Mouse (Mus musculus) embryo, embryonic 9.5 days (tissue): Measurements from ENCODE around the gene Mfsd11.
A peak's percentile ranks its signal among the peaks of the same experiment; 100 is the strongest.
"Not testable (repeated sequence)": the region's sequence is repeated elsewhere in the genome, so short reads cannot be mapped to it uniquely, and the experiment has no call there.

ENCODE experiments used
- DNase-seq: peaks from one replicate; pipeline ENCODE4 v3.0.0-alpha.2; 2017; ENCODE audit errors: extremely low spot score

Gene Mfsd11

GRCm38 (mm10) chr11:116882446-116882845 is 30.2 kb downstream of the Mfsd11 start:
- no peak for DNase-seq

DNA sequence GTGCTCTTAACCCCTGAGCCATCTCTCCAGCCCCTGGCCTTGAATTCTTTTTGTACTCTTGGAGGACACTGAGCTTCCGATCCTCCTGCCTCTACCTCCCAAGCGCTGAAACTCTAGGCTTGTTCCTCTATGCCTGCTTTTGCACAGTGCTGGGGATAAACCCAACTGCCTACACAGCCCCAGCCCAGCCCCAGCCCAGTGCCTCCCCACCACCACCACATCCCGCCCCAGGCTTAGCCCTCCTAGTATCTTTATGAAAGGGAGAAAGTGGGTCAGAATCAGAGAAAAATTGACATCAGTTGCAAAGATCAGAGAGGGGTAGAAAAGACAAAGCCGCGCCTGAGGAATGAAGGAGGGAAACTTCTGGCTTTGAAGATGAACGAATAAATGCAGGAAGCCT is 31.8 kb downstream of the Mfsd11 start:
- no peak for DNase-seq

DNA sequence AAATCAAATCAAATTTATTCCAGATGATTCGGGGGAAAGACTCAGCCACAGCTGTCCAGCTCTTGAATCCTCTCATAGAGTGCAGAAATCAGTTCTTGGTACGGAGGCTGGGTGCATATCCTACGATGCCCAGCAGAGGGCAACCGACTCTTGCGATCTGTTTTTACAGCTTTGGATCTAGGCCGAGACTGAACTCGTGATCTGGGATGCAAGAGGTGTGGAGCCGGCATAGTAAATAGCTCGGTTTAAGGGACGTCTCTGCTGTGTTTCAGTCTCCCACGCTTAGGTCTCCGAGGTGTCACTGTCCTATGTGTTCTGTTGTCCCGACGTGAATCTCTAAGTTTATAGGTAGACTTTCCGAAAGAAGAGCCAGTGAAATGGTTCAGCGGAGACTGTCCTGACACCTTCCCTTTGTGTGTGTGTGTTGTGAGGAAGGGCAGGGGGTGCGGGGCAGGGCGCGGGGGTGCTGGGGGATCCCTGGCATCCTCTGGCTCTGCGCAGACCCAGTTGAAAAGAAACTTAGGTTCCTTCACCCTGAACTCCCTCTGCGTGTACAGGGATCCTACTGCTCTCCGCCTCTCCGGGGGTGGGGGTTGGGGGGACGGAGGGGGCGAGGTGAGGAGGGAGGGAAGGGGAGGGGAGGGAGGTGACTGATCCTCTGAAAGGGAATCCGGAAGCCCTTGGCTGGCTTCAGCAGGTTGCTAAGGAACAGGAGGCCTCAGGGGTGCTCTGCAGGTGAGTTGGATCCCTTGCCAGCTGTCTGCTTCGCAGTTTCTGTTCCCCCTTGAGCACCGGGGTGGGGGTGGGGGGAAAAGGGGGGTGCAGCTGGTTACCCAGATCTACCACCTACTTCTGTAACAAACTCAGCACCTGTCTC is 33.3 kb downstream of the Mfsd11 start:
- peak; percentile 84 for DNase-seq

GRCm38 (mm10) chr11:116887136-116887535 is 34.9 kb downstream of the Mfsd11 start:
- no peak for DNase-seq

- no peak for DNase-seq
These were observed 41.5 kb downstream of the Mfsd11 start for GRCm38 (mm10) chr11:116893532-116894442.

GRCm38 (mm10) chr11:116895402-116895801 is 43.2 kb downstream of the Mfsd11 start:
- no peak for DNase-seq

DNA sequence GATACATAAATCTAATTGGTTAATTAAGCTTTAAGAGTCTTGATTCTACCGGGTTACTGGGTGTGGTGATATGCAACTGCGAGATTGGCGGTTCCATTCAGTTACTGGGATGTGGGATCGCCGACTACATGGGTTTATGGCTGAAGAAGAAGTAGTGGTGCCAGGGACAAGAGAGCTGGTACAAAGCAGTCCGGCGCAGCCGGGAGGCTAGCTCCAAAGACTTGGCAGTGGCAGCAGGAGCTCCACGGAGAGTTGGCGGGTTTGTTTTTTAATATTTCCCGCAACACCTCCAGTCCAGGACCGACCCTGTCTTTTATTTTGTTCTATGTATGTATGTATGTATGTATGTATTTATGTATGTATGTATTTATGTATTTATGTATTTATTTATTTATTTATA is 47.0 kb downstream of the Mfsd11 start:
- no peak for DNase-seq

- not testable (repeated sequence) for DNase-seq
These were observed 50.3 kb downstream of the Mfsd11 start for GRCm38 (mm10) chr11:116902588-116902987.

DNA sequence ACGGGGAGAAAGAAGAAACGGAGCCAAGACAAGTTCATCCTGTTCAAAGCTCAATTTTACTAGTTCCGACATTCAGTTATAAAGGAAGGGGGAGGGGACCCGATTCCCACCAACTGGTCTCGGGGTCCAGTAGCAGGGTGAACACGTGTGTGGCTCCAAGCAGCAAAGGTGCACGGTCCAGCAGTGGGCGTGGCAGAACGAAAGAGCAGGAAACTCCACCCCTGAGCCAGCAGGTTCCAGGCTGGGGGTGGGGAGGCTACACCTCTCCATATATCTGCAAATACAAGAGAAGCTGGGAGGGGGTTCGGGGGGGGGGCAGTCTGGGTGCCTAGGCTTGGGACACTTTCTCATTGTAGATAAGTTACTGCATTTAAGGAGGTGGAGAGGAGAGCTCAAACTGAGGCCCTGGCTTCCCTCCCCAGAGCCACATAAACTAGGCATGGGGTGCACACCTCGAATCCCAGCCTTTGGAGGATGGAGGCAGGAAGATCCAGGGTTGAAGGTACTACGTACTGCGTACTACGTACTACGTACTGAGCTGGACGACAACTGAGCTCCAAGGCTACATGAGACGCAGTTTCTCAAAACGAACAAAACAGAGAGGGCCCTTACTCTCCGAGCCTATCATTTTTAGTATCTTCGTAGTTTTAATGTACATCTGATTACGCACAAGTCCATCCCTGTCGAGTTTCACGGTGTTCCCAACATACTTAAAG is 53.7 kb downstream of the Mfsd11 start:
- DNase-seq = no peak

DNA sequence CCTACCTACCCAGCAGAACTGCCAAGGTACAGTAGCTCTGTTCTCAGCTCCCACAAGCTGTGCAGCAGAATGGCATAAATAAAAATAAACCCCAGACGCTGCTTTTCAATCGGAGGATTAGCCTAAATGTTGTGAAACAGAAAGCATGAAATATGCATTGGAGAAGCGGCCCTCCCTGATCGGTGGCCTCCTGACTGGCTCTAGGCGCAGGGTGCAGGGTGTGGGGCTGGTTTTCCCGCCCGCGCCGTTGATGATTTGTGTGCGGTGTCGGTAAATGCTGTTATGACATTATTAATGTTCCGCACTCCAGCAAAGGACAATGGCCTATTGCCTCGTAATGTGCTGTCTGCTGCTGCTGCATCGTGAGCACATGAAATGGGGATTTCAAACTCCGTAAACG is 61.3 kb downstream of the Mfsd11 start:
- no peak for DNase-seq

DNA sequence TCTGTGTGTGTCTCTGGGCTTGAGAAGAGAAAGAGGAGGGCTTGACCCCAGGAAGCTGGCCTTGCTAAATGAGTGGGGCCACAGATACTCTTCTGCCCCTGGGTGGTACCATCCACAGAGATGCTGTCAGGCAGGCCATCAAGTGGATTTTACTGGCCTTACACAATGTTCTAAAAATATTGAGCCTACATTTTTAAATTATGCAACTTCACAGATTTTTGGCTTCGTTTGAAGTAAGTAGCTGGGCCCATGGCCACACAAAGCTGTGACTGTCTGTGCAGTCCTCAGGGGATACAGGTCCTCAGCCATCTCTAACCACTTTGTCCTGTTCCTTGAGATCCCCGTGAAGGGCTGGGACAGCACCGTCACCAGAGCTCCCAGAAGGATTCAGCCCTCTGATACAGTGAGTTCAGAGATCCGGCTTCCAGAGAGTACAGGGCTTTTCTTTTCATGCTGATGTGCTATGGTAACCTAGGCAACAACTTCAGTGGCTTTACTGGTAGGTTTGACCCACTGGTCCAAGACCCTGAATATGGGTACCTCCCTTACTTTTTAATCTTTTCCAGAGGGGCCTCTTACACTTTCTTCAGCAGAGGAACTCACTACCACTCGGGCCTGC is 62.1 kb downstream of the Mfsd11 start:
- DNase-seq = no peak

DNA sequence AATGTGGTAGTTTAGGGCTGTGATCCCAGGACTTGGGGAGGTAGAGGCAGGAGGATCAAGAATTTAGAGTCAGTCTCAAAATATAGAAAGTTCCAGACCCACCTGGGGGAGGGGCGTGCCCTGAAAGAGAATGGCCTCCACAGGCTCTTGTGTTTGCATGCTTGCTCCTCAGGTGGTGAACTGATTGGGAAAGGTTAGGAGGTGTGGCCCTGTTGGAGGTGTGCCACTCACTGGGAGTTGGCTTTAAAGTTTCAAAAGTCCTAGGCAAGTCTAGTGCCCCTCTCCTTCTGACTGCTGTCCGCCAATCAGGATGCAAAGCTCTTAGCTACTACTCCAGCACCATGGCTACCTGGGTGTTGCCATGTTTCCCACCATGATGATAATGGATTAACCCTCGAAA is 63.0 kb downstream of the Mfsd11 start:
- DNase-seq = no peak

- no peak for DNase-seq
These were observed 65.1 kb downstream of the Mfsd11 start for GRCm38 (mm10) chr11:116917361-116917760.

- DNase-seq = peak; percentile 91
These were observed 66.3 kb downstream of the Mfsd11 start, which contains the start of gene Mgat5b for GRCm38 (mm10) chr11:116918323-116919185. Gene Mgat5b, plus strand, starts transcription at chr11:116918863.

- peak; percentile 38 for DNase-seq
These were observed 67.2 kb downstream of the Mfsd11 start for GRCm38 (mm10) chr11:116919186-116920020.

DNA sequence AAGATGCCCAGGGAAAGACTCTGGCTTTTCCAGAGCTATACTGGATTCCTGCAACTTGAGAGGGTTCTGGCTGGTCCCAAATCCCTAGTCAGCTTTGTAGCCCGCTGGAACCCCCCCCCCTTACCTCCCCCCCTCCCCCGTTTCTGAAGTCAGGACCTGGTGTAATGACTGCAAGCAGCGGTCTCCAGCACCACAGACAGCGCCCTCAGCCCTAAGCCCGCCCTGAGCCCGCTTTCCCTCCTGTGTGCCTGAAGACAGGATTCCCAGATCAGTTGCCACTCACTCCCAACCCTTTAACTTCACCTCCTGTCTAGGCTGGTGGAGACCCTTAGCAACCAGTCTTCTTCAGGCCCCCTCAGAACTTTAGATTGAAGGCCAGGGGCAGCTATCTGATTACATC is 68.5 kb downstream of the Mfsd11 start:
- peak; percentile 58 for DNase-seq

GRCm38 (mm10) chr11:116922058-116922457 is 69.8 kb downstream of the Mfsd11 start:
- no peak for DNase-seq
